Mouse (Mus musculus) right cerebral cortex, postnatal 36 days (tissue): ENCODE measurements around the gene Gm20696.

Source experiments
- DNase-seq, 2 experiments: peaks; one replicate each; pipeline ENCODE4 v3.0.0; 2022; ENCODE audit warnings: low spot score in 2 of 2, mixed read lengths in 1 of 2

Gene Gm20696

DNA sequence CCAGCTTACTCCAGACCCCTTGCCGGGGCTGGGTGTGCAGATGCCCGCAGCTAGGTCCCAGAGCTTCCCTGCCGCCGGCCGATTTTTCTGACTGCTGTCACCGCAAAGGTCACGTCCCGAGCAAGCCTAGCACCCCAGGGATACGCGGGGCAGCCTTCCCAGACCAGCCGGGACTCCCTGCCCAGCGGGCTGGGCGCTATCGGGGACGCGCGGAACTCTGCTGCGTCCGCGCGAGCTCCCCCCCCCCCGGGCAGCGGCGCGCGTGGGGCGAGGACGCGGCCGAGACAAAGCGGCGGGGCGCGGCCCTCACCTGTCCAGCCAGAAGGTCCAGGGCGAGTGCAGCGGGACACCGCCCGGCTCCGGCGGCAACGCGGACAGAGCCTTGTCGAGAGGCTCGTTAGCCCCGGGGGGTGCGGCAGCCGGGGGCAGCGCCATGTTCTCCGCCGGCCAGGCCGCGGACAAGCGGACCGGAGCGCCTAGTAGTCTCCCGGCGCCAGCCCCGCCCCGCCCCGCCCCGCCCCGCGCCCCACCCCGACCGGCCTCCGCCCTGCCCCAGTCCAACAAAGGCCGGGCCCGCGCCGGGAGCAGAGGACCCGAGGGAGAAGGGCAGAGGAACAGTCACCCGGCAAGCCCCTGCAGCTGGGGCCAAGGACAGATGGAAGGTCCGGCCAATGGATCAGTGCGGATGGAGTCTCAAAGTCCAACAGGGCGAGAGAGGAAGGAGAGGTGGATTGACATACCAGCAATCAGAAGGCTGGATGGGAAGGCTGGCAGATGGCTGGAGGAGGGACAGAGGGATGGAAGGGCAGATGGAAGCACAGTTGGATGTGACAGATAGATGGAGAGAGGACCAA, at the start of gene Gm20696, which contains the start of gene Eif4e3:
Gene Gm20696, minus strand, starts transcription at position 480 of the 854 bp plus-strand sequence.
Gene Eif4e3, minus strand, starts transcription at position 454 of the 854 bp plus-strand sequence.
- DNase-seq, result no peak

DNA sequence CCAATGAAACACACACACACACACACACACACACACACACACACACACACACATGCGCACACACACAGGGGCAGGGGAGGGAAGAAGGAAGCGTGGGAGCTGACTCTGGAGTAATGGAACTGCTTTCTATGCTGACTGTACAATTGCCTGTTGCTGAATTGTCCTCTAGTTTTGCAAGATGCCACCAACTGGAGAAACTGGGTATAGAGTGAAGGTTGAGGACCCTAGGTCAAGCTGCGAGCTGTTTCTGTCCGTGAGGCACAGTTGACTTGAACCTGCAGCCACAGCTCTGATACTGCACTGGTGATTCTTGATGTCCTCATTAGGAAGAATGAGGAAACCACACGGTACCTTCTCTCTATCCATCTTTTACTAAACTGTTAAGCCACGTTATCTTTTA, 49.3 kb upstream of the Gm20696 start:
- no peak for DNase-seq

DNA sequence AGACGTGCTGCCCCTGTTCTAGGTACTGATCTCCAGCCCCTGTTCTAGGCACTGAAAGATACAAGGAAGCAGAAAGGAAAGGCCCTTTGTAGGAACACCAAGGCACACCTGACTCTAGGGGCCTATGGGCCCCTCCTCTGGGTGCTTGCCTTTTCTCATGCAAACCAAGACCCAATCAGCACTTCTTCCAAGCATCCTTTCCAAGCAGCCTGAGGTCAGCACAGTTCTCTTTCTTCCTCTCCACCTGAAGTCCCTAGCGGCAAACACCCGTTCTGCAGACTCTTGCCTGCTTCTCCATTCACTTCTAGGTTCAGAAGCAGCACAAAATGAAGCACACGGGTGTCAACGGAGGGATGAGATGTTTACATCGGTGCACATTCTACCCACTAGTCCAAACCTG, 48.6 kb upstream of the Gm20696 start:
- no peak for DNase-seq

DNA sequence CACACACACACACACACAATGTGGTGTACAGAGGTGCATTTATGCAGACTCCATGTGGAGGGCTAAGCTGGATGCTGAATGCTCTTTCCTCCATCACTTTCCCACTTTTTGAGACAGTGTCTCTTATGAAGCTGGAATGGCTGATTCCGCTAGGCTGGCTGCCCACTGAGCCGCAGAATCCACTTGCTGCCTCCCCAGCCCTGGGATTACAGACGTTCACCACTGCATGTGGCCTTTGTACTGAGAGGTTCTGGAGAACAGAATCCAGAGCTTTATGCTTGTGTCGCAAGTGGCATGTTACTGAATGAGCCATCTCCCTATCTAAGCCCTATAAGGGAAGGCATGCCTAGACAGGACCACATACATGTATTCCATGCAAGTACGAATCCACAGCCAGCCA, 46.7 kb upstream of the Gm20696 start:
- DNase-seq, result no peak

DNA sequence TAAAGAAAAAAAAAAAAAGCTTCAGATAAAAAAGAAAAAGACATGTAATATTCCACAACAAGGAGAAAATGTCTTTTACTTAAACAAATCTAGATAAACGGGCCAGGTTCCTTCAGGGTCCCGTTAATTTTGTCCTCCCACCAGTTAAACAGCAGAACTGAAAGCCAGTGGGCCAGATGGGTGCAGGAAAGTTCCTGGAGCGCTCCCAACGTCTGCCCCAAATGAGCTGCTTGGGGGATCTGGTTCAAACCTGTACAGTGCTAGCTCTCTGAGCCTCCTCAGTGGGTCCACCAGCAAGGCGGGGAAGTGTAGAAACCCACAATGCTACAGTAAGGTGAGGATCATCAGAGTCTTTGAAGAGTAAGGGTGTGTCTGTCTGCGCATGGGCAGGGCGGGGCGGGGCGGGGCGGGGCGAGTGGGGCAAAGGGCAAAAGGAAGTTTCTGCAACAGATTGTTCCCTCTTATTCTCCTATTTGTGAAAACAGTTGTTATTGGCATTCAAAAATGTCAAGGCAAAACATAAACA, 45.0 kb upstream of the Gm20696 start:
- no peak for DNase-seq

DNA sequence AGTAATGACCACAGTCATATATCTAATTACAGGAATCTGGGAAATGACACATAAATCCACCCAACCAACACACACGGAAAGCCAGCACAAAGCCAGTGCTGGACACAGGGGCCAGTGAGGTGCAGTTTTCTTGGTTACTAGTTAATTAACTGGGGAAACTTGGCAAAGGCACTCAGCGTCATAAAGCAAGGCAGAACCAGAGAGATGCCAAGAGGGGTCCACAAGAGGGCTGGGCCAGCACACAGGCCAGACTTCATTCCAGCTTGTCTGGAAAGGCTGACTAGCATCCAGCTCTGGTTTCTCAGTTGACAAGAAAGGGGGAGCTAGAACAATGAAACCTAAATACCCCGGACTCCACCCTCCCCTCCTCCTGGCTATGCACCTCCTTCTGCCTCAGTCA, 33.9 kb upstream of the Gm20696 start:
- DNase-seq, result no peak

DNA sequence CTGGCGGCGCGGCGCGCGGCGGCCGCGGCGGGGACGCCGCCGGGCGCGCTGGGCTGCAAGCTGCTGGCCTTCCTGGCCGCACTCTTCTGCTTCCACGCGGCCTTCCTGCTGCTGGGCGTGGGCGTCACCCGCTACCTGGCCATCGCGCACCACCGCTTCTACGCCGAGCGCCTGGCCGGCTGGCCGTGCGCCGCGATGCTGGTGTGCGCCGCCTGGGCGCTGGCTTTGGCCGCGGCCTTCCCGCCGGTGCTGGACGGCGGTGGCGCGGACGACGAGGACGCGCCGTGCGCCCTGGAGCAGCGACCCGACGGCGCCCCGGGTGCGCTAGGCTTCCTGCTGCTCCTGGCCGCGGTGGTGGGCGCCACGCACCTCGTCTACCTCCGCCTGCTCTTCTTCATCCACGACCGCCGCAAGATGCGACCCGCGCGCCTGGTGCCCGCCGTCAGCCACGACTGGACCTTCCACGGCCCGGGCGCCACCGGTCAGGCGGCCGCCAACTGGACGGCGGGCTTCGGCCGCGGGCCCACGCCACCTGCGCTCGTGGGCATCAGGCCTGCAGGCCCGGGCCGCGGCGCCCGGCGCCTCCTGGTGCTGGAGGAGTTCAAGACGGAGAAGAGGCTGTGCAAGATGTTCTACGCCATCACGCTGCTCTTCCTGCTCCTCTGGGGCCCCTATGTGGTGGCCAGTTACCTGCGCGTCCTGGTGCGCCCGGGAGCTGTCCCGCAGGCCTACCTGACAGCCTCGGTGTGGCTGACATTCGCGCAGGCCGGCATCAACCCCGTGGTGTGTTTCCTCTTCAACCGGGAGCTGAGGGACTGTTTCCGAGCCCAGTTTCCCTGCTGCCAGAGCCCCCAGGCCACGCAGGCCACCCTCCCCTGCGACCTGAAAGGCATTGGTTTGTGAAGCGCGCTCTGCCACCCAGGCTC, 26.6 kb upstream of the Gm20696 start:
- DNase-seq, result peak in 1 of 2 experiments; percentile 16

DNA sequence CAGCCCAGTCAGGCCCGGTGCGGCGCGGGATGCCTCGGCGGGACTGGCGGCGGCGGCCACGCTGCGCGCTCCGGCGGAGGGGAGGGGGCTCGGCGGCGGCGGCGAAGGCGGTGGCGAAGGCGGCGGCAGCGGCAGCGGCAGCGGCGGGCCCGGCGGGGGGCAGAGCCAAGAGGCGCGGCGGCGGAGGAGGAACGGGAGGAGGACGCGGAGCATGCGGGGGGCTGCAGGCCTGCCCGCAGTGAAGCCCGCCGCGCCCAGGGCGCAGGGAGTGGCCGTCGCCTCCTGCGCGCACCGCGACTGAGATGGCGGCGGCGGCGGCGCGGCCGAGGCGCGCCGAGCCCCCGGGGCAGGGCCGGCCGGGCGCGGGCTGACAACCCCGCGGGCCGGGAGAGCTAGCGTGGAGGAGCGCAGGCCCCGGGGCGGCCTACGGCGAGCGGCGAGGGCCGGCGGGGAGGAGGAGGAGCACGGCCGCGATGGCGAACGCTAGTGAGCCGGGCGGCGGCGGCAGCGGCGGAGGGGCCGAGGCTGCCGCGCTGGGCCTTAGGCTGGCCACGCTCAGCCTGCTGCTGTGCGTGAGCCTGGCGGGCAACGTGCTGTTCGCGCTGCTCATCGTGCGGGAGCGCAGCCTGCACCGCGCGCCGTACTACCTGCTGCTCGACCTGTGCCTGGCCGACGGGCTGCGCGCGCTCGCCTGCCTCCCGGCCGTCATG, 25.8 kb upstream of the Gm20696 start, which contains the start of gene Gpr27:
Gene Gpr27, plus strand, starts transcription at position 474 of the 710 bp plus-strand sequence.
- peak in 1 of 2 experiments; percentile 42 for DNase-seq

DNA sequence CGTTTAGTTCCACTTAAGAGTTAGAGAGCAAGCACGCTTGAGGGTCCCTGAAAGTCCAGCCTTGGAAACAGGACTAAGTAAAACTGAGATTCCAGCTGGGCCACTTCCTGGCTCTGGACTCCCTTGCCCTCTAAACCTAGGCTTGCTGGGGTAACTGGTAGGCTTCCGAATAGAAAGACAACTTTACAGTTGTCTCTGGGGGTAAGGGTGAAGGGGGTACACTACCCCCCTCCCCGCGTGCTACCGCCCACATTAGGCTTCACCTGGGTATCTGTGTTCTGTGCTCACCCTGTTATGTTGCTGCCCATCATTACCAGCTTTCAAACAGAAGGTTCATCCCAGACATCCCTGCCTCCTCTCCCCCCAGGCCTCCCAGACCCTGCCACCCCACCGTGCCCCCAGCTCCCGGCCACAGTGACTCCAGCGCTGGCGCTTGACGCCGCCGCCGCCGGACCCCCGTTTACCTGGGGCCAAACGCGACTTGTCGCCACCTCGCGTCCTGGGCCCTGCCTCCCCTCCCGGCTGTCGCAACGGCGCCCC, 25.1 kb upstream of the Gm20696 start:
- DNase-seq, result no peak

DNA sequence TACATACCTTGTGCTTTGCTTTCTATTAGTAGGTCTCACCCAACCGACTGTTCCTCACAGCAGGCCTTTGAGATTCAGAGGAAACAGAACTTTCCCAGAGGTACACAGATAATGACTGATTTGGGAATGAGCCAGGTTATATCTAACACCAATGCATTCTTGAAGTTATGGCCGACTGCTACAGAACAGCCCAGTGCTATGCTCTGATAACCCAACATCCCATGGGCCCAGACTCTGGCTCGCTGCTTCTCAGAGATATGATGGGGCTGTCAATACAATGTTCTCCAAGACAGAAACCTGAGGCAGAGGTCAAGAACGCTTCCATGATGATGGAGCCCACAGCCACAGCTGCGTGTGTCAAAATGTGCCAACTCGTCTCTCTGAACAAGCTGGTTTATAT, 21.9 kb upstream of the Gm20696 start:
- DNase-seq, result no peak

DNA sequence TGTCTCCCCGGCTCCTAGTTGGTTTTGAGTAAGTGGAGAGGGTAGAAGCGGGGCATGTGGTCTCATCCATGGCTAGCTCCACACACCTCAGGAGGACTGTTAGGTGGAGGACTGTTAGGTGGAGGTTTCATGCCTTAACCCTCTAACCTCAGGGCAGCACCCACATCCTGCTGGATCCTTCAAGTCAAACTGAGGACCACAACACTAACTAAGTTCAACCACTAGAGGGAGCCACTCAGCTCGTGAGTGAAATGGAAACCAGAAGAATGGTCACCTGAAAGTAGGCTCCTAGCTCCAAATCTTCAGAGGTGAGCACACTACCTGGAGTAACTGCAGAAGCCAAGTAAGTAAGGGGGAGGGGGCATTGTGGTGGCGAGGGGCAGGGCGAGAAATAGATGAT, 18.3 kb upstream of the Gm20696 start:
- no peak for DNase-seq

DNA sequence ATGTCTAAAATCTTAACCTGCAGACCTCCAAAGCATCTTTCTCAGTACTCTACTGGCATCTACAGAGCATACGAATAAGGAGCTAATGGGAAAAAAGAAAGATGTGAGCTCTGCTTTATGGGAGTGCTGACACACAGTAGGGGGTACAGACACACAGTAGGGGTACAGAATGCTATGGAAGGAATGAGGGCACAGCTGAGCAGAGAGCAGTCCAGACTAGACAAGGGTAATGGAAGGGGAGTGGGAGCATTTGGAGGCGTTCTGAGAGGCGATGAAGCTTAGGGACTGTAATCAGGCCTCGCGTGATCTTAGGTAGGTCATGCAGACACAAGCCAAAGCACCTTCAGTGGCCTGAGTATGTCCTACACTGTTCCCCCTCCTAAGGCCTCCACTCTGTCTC, 17.4 kb upstream of the Gm20696 start:
- no peak for DNase-seq

DNA sequence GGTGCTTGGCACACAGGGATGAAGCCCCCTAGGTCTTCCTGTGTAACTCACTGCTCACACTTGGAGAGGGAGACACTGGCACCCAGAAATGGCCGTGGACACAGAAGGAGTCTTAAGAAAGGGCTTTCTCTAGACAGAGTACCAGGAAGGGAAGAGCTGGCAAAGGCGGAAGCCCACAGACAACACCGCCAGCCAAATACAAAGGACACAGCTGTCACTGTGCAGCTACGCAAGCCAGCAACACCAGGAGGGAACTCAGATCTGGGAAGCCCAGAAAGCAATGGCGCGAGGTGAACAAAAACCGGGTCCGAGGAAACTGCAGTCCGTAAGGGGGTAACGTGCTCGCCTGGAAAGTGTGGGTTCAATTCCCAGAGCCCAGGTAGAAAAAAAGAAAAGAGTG, 11.5 kb upstream of the Gm20696 start:
- DNase-seq, result no peak

DNA sequence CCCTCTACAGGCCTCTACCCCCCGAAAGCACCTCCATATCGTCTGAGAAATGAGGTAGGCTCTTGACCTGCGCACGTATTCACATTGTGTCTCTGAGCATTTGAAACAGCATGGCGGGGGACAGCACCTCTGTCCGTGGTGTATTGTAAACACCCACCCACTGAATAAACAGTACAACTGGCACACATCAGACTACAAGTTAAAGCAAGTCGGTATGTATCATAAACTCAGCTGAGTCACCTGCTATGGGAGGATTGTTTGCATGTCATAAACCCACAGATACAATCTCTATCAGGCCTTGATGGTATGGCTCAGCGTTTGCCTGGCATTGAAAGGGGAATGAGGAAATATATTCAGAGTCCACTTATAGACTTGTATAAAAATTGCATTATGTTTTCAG, 10.7 kb upstream of the Gm20696 start:
- no peak for DNase-seq

DNA sequence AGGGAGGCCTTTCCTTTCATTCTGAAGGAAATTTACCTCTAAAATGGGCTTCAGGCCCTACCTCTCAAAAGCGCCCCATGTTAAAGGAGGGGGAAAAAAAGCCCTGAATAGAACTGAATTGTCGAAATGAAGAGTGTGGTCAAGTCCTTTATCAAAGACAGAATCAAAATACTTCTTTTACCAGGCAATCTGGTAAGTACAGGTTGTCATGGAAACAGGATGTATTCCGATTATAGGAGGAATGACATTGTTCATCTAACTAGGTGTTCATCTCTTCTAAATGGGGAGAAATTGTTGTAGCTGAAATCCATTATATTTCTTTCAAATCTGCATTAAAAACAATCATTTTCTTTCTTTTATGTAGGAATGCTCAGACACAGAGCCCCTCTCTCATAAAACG, 7.9 kb upstream of the Gm20696 start:
- DNase-seq, result no peak

DNA sequence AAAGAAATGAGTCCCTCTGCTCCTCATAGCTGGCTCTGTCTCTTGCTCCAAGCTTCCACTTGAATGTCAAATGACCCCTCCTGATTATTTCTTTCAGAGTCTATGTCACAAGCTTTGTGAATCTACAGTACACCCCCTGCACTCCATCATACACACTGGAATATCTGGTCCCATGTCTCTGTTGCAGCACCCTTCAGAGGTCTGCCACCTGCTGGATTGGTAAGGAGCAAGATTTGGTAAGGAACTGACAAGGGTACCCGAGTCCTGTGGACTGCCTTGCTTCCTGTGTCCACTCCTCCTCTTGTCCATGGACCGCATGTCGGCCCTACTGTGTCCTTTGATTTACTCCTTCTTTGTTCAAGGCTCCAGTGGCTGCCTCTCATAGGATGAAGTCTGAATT, 5.2 kb upstream of the Gm20696 start:
- DNase-seq, result no peak

DNA sequence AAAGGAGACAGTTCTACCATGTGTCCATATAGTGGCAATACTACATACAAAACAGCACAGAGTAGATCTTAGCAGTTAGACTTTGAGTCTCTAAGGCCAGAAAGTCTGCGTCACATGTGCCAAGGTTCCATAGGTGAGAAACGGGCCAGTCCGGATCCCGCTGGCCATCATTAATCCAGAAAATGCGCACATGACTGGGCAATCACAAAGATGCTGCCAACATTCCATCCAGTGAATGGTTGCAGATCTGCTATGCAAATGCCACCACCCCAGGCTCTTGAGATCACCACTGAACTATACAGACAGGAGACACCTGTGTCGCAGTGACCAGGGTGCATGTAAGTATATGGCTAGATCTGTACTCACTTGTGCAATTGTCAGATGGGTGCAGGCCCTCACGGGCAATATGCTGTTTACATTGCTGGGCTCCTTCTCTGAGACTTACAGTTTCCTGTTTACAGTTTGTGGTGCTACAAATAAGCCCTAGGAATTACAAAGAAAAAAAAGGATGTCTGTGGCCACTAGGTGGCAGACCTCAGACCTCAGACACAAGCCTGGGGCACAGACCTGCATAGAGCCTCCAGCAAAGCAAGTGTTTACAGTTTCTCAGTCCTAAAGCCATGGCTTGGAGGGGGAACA, 4.0 kb upstream of the Gm20696 start:
- DNase-seq, result peak in 1 of 2 experiments; percentile 38

DNA sequence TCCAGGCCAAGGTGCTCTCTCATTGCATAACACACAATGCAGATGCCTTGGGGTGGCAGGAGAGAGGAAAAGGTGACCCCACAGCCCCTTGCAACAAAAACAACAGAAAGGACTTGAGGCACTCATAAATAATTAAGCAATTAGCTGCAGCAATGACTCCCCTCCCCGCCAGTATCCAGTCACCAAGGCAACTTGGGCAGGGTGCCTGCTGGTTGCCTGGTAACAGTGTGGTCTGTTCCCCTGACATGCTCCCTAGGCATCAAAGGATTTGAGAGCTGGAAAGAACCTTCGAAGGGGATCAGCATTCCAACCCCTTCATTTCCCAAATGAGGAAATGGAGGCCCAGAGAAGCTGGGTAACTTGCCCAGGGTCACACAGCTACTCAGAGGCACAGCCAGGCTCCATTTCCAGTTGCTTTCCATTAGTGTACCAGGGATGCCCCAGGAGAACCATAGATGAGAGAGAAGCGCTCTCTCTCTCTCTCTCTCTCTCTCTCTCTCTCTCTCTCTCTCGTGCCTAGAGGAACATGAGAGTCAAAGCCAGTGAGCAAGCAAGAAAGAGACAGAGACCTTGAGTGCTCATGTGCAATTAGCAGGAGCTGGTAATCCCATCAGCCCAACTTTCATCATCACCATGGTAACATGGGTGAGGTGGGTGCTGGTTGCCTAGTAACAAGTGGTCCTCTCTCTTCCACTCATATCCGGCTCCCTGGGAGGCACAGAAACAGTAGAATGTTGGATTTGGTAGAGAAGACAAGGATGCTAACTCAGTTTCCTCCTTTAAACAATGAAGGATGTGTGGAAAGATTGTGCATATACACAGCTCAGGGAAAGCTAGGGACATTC, 3.1 kb upstream of the Gm20696 start:
- peak; percentile 72 to 74 for DNase-seq

DNA sequence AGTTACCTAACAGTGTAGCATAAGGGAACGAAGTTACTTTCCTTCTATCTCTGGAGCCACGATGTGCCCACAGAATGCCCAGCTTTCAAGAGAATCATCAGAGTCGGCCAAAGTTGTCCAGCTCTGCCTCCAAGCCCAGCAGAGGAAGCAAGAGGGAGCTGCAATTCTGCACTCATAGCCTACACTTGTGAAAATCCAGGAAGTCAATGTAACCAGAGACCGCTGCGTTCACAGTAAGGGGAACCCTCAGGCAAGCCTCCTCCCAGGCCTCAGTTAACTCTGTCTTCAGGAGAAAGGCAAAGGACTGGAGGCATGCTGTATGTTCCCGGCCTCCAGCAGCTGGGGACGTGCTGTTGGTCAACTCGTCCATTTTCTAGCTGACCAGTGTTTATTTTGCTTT, 693 bp upstream of the Gm20696 start:
- no peak for DNase-seq
